Mouse (Mus musculus): ENCODE measurements around the gene Chst14.

DNA sequence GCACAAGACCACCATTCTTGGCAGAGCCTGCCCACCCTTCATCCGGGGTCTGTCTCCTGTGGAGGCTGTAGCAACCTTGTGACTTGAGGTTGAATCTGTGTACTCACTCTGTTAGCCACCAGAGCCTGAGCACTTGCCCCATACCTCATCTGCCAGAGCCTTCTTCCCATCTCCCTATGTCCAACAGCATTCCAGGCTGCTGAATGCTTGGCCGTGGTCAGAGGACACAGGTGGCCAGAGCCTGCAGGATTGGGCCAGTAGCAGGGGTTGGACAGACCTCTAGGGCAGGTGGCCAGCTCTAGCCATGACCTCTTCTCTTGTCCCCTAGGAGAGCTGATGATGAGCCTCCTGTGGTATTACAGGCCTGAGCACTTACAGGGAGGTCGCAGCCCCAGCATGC, 5.9 kb upstream of the Chst14 start:
- TF ChIP-seq CTCF (IDR thresholded peaks at IDR 0.05; ENCODE audit: extremely low read depth, insufficient read depth, insufficient read length, insufficient replicate concordance) (no peak), POLR2A (IDR thresholded peaks at IDR 0.05; ENCODE audit: low read depth, low read length) (no peak)

Data from spleen, adult 2 months (tissue).